Mouse (Mus musculus) heart, postnatal 0 days (tissue): ENCODE data around the gene Asphd2.

Source experiments
- CTCF ChIP-seq: IDR thresholded peaks from 2 replicates; pipeline ENCODE4 v1.5.1; 2016; ENCODE audit warnings: antibody characterized with exemption, control low read depth, low read depth
- EP300 ChIP-seq: IDR thresholded peaks from 2 replicates; pipeline ENCODE4 v1.6.1; 2016; ENCODE audit warnings: antibody characterized with exemption, low read depth

DNA sequence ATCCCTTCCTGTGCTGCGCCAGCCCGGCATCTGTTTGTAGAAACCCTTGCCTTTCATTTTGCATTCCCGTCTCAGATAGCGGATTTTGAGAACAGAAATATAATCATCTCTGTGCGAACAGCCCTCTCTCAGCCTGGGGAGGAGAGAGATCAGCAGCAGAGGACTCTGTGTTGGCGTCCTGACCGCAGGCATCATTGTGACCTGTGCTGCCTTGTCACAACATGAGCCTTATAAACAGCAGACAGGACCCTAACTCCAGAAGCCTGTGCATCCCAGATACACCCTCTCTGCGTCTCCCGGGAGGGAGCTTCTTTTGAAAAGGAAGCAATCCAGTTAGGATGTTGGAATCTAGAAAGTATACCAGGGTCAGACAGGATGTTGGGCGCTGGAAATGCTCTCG lies 16.4 kb upstream of the Asphd2 start:
- TF ChIP-seq CTCF (no peak), EP300 (no peak)
